Mouse (Mus musculus) effector memory CD4-positive, alpha-beta T cell, adult 5 months (primary cell): Measurements from ENCODE around the gene Clk2. TPM values are rescaled to one million over a fixed set of nuclear protein-coding genes. Genes with fewer than 3 reads are reported as not detected.

ENCODE experiments used
- polyA plus RNA-seq: library from polyadenylated mRNA; unstranded; fragments of 100-300 nt; shearing (Covaris generic); gene quantifications from one replicate; pipeline ENCODE4 v1.2.1, GENCODE M21; 2017

The Clk2 gene
- 86.6 TPM for polyA plus RNA-seq

DNA sequence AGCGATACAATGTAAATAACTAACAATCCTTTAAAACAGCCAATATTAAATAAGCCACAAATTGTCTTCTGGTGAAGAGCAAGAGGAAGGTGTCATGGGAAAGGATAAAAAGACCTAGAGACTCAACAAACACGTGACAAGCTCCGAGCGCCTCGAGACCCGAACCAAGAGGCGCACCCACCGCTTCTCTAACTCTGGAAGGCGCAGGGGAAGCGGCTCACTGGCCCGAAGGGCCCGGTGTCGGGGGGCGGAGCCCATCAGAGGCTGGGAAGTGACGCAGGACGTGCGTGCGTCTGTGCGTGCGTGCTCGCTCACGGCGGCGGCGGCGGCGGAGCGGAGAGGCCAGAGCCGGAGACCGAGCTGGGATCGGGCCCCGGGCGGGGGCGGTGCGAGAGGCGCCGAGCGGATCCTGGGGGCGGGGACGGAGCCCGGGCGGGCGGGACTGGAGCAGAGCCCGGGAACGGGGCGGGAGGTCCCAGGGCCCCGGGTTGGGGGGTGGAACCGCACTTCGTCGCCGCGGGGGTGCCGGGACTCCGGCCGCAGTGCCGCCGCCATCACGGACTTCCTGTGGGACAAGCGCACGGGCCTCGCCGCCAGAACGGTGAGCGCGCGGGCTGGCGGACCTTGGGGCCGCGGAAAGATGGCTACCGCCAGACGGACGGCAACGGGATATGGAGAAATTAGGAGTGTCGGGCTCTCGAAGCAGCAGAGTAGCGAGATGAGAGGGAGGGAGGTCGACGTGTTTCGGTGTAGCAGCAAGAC, at the start of gene Clk2:
Gene Clk2, plus strand, starts transcription at position 290 of the 762 bp plus-strand sequence.

DNA sequence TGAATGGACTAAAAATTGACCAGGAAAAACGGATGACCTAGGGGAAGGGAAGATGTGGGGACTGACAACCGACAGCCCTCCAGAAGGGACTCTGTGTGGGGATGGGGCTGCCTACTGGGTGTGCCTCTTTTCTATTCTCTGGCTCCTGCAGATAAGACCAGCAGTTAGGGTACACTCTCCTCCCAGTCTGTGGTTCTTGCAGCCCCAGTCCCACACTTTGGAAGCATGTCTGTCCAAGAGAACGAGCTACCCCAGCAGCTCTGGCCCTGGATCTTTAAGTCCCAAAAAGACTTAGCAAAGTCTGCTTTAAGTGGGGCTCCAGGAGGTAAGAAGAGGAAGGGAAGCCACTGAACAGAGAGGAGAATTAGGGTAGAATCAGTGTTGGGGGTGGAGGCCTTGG, 28.6 kb upstream of the Clk2 start, which contains the start of gene Pklr:
Gene Pklr, plus strand, starts transcription at position 185 of the 400 bp plus-strand sequence.

DNA sequence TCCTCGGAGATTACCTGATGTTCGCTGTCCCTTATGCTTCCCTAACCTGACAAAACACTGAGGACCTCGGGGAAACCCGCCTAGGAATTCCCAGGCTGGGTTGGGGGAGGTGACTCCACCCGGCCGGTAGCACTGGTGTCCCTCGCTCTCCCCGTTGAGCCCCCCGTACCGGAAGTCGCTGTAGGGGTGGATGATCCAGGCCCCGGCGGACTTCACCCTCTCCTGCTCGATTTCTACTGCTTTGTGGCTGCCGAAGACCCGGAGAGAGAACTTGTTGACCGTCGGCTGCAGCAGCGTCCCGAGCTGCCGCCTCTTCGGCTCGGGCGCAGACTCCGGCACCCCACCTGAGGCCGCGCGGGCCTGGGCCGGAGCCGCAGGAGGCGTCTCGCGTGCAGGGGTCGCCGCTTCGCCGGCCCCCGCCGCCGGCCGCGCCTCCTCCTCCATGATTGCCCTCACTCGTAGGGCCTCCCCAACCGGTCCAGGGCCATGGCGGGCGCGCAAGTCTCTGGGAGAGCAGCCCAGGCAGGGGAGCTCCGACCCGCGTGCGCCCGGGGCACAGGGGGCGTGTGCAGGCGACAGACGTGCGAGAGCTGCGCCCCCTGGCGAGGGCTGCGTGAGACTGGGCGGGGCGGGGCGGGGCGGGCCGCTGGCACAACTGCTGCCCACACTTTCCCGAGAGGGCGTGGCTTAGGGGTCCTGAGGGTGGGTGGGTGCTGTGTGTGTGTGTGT, 4.8 kb upstream of the Clk2 start, which contains the start of gene Hcn3:
Gene Hcn3, minus strand, starts transcription at position 581 of the 729 bp plus-strand sequence.

DNA sequence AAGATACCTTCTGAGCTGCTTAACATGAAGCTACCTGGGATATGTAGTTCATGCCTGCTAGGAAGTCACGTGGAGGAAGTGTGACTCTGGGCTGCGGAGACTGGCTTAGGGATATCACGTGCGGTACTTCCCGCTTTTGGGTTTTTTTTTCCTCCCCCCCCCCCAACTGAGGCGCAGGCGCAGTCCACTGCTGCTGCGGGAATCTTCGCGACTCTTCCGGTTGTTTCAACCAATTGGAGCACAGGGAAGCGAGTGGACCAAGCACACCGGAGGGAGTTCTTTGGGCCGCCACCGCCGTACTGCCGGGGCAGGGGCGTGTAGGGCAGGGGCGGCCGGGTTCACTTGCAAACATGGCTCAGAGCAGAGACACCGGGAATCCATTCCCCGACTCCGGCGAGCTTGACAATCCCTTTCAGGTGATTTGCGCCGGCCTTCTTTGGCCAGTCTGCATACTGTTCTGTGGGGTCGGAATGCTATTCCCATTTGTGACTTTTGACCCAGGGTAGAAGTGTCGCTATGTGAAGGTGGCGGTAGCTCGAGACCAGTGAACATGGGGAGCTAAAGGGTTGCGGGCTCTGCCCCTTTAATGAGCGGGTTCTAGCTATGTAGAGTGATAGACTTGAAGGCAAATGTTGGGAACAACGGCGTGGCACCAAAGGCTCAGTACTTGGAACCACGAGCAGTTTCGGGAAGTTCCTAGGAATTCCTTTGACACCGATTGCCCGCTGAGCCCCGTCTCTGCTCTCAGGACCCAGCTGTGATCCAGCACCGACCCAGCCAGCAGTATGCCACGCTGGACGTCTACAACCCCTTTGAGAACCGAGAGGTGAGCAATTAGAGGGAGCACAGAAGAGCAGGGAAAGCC, 12.9 kb downstream of the Clk2 start, which contains the start of gene Scamp3:
Gene Scamp3, plus strand, starts transcription at position 232 of the 865 bp plus-strand sequence.

DNA sequence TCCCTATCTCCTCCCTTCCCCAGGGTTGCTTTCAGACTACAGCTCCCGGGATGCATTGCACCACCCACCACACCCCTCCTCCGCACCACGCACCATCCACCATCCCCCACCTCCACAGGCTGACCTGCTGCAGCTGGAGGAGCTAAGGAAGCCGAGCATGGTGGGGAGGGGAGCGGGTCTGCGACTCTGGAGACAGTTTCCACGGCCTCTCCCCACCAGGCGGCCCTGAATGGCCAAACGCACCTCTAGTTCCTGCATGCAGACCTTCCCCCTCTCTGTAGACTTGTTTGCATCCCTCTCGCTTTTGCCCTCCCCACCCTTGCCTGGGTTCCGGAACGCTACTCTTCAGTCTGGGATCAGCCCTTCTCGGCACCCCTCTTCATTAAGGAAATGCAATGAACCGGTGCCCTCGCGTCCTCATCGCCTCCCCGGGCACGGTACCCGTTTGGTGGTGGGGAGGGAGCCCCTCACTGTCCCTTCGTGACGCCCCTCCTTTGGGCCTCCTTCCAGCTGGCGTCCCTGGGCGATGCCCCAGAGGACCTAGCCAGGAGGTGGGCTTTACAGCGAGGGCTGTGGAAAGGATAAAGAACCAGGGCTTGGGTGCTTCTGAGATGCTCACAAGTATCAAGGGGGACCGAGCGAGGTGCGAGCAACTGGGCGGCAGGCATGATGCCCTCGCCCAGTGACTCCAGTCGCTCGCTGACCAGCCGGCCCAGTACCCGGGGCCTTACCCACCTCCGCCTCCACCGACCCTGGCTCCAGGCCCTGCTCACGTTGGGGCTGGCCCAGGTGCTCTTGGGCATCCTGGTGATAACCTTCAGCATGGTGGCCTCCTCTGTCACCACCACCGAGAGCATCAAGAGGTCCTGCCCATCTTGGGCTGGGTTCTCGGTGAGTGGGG, 18.7 kb downstream of the Clk2 start, which contains the start of gene Fam189b:
Gene Fam189b, plus strand, starts transcription at position 86 of the 901 bp plus-strand sequence.

DNA sequence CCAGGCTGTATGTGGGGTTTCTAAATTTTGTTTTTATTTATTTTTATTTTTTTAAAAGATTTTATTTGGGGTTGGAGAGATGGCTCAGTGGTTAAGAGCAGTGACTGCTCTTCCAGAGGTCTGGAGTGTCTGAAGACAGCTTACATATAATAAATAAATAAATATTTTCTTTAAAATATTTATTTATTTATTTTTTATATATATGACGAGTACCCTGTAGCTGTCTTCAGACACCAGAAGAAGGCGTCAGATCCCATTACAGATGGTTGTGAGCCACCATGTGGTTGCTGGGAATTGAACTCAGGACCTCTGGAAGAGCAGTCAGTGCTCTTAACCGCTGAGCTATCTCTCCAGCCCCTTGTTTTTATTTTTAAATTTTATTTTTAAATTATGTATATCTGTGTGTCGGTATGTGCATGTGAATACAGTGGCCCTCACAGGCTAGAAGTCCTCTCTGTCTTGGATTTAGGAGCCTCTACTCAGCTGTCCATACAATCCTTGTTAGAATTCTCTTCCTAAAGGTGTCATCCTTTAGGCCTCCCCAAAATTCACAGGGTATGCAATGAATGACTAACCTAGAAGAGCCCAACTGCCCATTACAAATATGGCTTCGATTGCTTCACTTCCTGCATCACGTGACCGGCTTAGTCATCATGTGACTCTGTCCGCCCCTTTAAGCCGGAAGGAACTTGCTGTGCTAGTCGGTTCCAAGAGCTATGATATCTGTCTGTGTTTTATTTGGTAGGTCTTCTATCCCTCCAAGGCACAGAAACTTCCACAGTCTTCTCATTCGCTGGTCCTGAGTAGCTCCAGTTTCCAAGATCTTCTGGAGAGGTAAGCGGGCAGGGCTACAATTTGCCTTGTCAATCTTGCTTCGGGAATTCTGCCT, 37.9 kb downstream of the Clk2 start, which contains the start of gene Gba:
Gene Gba, plus strand, starts transcription at position 676 of the 889 bp plus-strand sequence.

DNA sequence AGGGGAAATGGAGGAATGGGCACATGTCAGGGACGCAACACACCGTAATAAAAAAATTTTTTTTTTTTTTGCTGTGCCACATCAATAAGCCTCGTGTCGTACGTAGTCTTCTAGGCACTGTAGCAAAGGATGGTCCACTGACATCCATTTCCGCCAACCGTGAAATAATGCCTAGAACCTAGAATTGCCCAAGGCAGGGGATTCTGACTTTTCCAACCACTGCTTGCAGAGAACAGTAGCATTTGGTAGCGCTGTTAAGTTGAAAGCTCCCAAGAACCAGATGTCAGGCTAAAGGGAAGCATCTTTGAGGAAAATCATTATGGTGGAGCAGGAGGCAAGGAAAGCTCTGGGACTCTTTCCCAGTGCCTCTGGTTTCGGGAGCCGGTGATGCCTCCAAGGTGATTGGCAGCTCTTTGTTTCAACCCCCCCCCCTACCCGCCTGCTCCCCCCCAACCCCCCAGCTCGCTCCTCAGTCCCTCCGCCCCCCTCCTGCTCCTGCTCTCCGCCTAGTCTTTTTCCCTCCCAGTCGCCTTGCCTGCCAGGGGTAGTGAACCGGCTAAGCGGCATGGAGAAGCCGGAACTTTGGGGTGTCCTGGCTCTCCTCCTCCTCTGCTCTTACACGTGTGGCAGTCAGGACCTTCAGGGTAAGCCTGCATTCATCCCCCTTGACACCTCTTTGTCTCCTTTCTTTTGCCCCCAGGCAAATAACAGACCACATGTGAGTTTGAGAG, 50.3 kb downstream of the Clk2 start, which contains the start of gene Thbs3:
Gene Thbs3, plus strand, starts transcription at position 500 of the 731 bp plus-strand sequence.

Other genes starting within 250 kb of the Clk2 start
- gene Ash1l, start 214.2 kb upstream of the Clk2 start, polyA plus RNA-seq = 32.1 TPM
- 109 TPM for gene Dap3, start 213.6 kb upstream of the Clk2 start, polyA plus RNA-seq
- gene Rusc1, start 71.5 kb upstream of the Clk2 start, polyA plus RNA-seq = 76.8 TPM
- not detected for gene Gm43738, start 63.7 kb upstream of the Clk2 start, polyA plus RNA-seq
- gene Fdps, start 62.8 kb upstream of the Clk2 start, polyA plus RNA-seq = 61.8 TPM
- not detected for gene Pklr, start 28.7 kb upstream of the Clk2 start, polyA plus RNA-seq
- 1.9 TPM for gene Hcn3, start 4.6 kb upstream of the Clk2 start, polyA plus RNA-seq
- gene Scamp3, start 12.7 kb downstream of the Clk2 start, polyA plus RNA-seq = 232 TPM
- gene Fam189b, start 18.3 kb downstream of the Clk2 start, polyA plus RNA-seq = 94.4 TPM
- gene Gba, start 38.1 kb downstream of the Clk2 start, polyA plus RNA-seq = 79.2 TPM
- gene Thbs3, start 50.4 kb downstream of the Clk2 start, polyA plus RNA-seq = 1.6 TPM
- gene Mtx1, start 62.3 kb downstream of the Clk2 start, polyA plus RNA-seq = 87.7 TPM
- 7.2 TPM for gene Muc1, start 64.3 kb downstream of the Clk2 start, polyA plus RNA-seq
- 192 TPM for gene Krtcap2, start 81.2 kb downstream of the Clk2 start, polyA plus RNA-seq
- gene Trim46, start 81.5 kb downstream of the Clk2 start, polyA plus RNA-seq = 2.7 TPM
- 74.3 TPM for gene Dpm3, start 94.6 kb downstream of the Clk2 start, polyA plus RNA-seq
- 132 TPM for gene Slc50a1, start 105.8 kb downstream of the Clk2 start, polyA plus RNA-seq
- 0.26 TPM for gene Efna1, start 116.3 kb downstream of the Clk2 start, polyA plus RNA-seq
- not detected for gene Efna3, start 158.2 kb downstream of the Clk2 start, polyA plus RNA-seq
- gene Efna4, start 173.2 kb downstream of the Clk2 start, polyA plus RNA-seq = not detected
- 21.7 TPM for gene Adam15, start 185.2 kb downstream of the Clk2 start, polyA plus RNA-seq
- gene Dcst2, start 197.2 kb downstream of the Clk2 start, polyA plus RNA-seq = not detected
- 0.37 TPM for gene Dcst1, start 200.5 kb downstream of the Clk2 start, polyA plus RNA-seq
- 17.3 TPM for gene Zbtb7b, start 230.0 kb downstream of the Clk2 start, polyA plus RNA-seq
- gene Lenep, start 238.0 kb downstream of the Clk2 start, polyA plus RNA-seq = not detected
- gene Flad1, start 247.1 kb downstream of the Clk2 start, polyA plus RNA-seq = 27.4 TPM